Mouse (Mus musculus): Measurements from ENCODE around the gene Rnf144a. TPM values are rescaled to one million over a fixed set of nuclear protein-coding genes. Genes with fewer than 3 reads are reported as not detected.

Gene Rnf144a
- polyA plus RNA-seq, 1 experiment from 2014 or later, result 21.6 TPM

DNA sequence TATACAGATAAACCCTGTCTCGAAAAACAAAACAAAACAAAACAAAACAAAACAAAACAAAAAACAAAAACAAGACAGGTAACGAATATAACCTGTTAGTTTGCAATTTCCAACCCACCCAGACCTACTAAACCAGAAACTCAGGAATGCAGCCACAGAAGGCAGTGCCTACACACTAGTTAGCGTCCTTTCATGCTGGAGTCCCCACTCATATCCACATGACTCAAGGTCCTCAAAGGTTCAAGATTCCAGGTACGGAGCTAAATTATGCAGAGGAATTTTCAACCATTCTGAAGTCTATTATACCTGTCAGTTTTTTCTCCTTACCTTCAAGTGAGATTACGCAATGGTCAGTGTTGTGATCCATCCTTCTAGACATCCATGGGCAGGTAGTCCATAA is 70.6 kb downstream of the Rnf144a start:
- WGBS, result 93% methylated on average over 5 of the region's 5 CpGs
- Histone ChIP-seq H3K4me3 (ENCODE audit: low read length) (no peak overlapping the region), H3K4me2 (ENCODE audit: low read length) (no peak overlapping the region), H3K27me3 (replicated peaks; ENCODE audit: control insufficient read depth, insufficient read depth, low read length) (no peaks in the 10 kb centered on the region), H3K9me3 (ENCODE audit: control insufficient read depth, low read length) (no peaks in the 10 kb centered on the region), H3K27ac (ENCODE audit: low read depth, low read length) (no peak overlapping the region), H3K4me1 (ENCODE audit: control insufficient read depth, insufficient read depth, low read depth, low read length) (no peaks in the 10 kb centered on the region), H3K36me3 (ENCODE audit: control insufficient read depth, insufficient read depth, low read length) (no peaks in the 10 kb centered on the region), H3K9ac (ENCODE audit: low read depth, low read length) (no peak overlapping the region)
- ATAC-seq, result no peak

DNA sequence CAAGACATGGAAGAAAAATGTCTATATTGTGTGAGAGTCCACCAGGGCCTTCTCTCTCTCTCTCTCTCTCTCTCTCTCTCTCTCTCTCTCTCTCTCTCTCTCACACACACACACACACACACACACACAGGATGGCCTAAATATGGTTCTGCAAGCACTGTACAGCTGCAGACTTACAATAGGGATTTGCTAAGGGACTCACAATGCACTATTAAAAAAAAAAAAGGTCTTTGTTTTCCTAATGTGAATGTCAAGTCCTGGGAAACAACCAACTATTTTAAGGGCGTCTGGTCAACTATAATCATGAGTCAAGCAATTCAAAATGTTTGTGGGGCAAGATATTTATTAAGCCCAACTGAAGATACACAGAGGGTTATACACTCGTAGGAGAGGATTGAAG is 71.9 kb downstream of the Rnf144a start:
- ATAC-seq, result no peak
- no peaks in the 10 kb centered on the region for H3K4me1 ChIP-seq (ENCODE audit: control insufficient read depth, insufficient read depth, low read depth, low read length)
- no peak overlapping the region for H3K27ac ChIP-seq (ENCODE audit: low read depth, low read length)
- WGBS, result 70% methylated on average over 2 of the region's 2 CpGs
- no peaks in the 10 kb centered on the region for H3K36me3 ChIP-seq (ENCODE audit: control insufficient read depth, insufficient read depth, low read length)
- H3K27me3 ChIP-seq (replicated peaks; ENCODE audit: control insufficient read depth, insufficient read depth, low read length), result no peaks in the 10 kb centered on the region
- no peaks in the 10 kb centered on the region for H3K9me3 ChIP-seq (ENCODE audit: control insufficient read depth, low read length)
- no peak overlapping the region for H3K4me3 ChIP-seq (ENCODE audit: low read length)
- no peak overlapping the region for H3K9ac ChIP-seq (ENCODE audit: low read depth, low read length)
- no peak overlapping the region for H3K4me2 ChIP-seq (ENCODE audit: low read length)

DNA sequence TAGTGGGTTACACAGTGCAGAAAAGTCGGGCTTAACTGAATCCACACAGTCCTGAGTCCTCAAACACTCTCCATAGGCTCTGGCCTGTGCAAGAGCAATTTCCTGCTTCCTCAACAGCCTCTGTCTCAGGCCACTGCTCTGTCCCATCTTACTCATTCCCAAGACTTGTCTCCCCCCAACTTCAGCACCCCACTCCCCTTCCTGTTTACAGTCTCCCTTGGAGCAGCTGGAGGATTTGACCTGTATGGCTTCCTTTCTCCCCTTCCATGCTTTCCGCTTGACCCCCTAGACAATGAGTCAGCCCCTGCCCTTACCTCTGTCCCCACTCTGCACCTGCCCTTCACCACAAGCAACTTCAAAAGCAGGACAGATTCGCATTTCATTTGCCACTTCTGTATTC is 72.4 kb downstream of the Rnf144a start:
- Histone ChIP-seq H3K9ac (ENCODE audit: low read depth, low read length) (no peak overlapping the region), H3K4me3 (ENCODE audit: low read length) (no peak overlapping the region), H3K27me3 (replicated peaks; ENCODE audit: control insufficient read depth, insufficient read depth, low read length) (no peaks in the 10 kb centered on the region), H3K27ac (ENCODE audit: low read depth, low read length) (no peak overlapping the region), H3K4me2 (ENCODE audit: low read length) (no peak overlapping the region), H3K9me3 (ENCODE audit: control insufficient read depth, low read length) (no peaks in the 10 kb centered on the region), H3K36me3 (ENCODE audit: control insufficient read depth, insufficient read depth, low read length) (no peaks in the 10 kb centered on the region), H3K4me1 (ENCODE audit: control insufficient read depth, insufficient read depth, low read depth, low read length) (no peaks in the 10 kb centered on the region)
- 85% methylated on average over 3 of the region's 3 CpGs for WGBS
- ATAC-seq, result 0 out of 2 replicates have a peak, but pooled peaks have one; percentile 25

DNA sequence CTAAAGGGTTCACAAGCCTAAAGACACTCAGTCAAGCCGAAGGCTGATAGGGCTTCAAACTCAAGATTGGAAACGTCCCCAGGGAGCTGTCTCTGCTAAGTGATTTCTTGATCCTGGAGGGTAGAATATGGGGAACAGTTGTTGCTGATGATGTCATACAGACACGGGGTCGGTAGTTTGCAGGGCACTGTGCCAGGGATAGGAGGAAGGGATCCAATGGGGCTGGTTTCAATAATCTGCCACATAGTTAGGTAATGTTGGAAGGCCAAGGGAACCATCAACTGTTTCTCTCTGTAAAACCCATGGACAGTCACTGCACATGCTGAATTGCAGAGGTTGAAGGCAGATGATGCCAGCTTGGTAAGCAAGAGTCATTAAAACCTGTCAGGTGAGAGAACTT is 73.0 kb downstream of the Rnf144a start:
- Histone ChIP-seq H3K4me1 (ENCODE audit: control insufficient read depth, insufficient read depth, low read depth, low read length) (no peaks in the 10 kb centered on the region), H3K4me3 (ENCODE audit: low read length) (no peak overlapping the region), H3K9me3 (ENCODE audit: control insufficient read depth, low read length) (no peaks in the 10 kb centered on the region), H3K4me2 (ENCODE audit: low read length) (no peak overlapping the region), H3K27ac (ENCODE audit: low read depth, low read length) (no peak overlapping the region), H3K27me3 (replicated peaks; ENCODE audit: control insufficient read depth, insufficient read depth, low read length) (no peaks in the 10 kb centered on the region), H3K9ac (ENCODE audit: low read depth, low read length) (no peak overlapping the region), H3K36me3 (ENCODE audit: control insufficient read depth, insufficient read depth, low read length) (no peaks in the 10 kb centered on the region)
- ATAC-seq, result no peak
- 67% methylated on average over 4 of the region's 4 CpGs for WGBS

DNA sequence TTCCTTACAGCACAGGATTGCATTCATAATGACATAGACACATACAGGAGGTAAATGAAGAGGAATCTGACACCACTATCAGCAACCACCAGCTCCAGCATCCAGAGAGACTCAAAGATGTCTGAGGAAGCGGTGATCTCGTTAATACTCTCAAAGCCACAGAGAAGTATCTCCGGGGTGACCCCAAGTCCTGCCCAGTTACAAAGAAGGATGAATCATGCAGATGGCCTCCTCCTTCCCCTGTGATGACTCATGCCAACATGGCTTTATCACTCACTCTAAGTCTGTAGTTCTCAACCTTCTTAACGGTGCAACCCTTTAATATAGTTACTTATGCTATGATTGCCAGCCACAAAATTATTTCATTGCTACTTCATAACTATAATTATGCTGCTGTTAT is 74.4 kb downstream of the Rnf144a start:
- no peak overlapping the region for H3K4me3 ChIP-seq (ENCODE audit: low read length)
- no peaks in the 10 kb centered on the region for H3K36me3 ChIP-seq (ENCODE audit: control insufficient read depth, insufficient read depth, low read length)
- H3K27me3 ChIP-seq (replicated peaks; ENCODE audit: control insufficient read depth, insufficient read depth, low read length), result no peaks in the 10 kb centered on the region
- H3K9me3 ChIP-seq (ENCODE audit: control insufficient read depth, low read length), result no peaks in the 10 kb centered on the region
- no peak overlapping the region for H3K4me2 ChIP-seq (ENCODE audit: low read length)
- no peaks in the 10 kb centered on the region for H3K4me1 ChIP-seq (ENCODE audit: control insufficient read depth, insufficient read depth, low read depth, low read length)
- no peak overlapping the region for H3K9ac ChIP-seq (ENCODE audit: low read depth, low read length)
- 91% methylated on average over 4 of the region's 4 CpGs for WGBS
- no peak for ATAC-seq
- H3K27ac ChIP-seq (ENCODE audit: low read depth, low read length), result no peak overlapping the region

DNA sequence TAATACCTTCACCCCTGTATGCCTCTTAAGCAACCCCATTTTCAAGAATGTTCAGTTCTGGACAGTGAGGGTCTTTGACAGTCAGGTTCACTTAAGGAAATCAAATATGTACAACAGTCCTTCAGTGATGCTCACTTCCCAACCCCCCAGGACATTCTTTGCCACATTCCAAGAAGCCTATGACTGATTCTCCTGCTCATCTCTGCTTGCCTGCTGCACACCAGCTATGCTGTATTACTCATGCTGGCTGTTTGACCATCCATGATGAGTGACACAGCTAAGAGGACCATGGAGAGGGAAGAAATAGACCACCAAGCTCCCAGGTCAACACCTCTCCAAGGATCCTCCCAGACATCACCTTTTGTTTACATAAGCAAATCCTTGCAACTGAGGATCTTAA is 75.2 kb downstream of the Rnf144a start:
- no peak overlapping the region for H3K9ac ChIP-seq (ENCODE audit: low read depth, low read length)
- H3K27ac ChIP-seq (ENCODE audit: low read depth, low read length), result no peak overlapping the region
- H3K27me3 ChIP-seq (replicated peaks; ENCODE audit: control insufficient read depth, insufficient read depth, low read length), result no peaks in the 10 kb centered on the region
- H3K9me3 ChIP-seq (ENCODE audit: control insufficient read depth, low read length), result no peaks in the 10 kb centered on the region
- no peak for ATAC-seq
- no peaks in the 10 kb centered on the region for H3K36me3 ChIP-seq (ENCODE audit: control insufficient read depth, insufficient read depth, low read length)
- H3K4me1 ChIP-seq (ENCODE audit: control insufficient read depth, insufficient read depth, low read depth, low read length), result no peaks in the 10 kb centered on the region
- no peak overlapping the region for H3K4me3 ChIP-seq (ENCODE audit: low read length)
- H3K4me2 ChIP-seq (ENCODE audit: low read length), result no peak overlapping the region

DNA sequence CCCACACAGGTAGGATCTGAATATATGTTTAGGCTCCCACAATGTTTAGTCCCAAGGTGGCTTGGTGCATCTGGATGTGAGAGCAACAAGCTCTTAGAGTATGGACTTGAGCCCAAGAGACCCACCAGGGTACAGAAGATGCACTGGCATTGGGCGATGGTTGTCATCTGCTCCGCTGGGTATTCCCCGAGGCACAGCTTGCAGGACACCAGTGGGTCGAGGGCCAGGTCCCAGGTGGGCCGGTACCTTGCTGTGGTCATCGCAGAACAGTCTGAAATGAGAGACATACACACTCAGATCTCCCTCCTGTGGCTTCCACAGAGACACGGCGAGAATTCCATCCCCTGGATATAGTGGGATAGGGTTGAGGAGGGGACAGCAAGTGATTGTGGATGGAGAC is 75.9 kb downstream of the Rnf144a start:
- no peaks in the 10 kb centered on the region for H3K9me3 ChIP-seq (ENCODE audit: control insufficient read depth, low read length)
- no peak overlapping the region for H3K4me3 ChIP-seq (ENCODE audit: low read length)
- no peaks in the 10 kb centered on the region for H3K36me3 ChIP-seq (ENCODE audit: control insufficient read depth, insufficient read depth, low read length)
- no peaks in the 10 kb centered on the region for H3K4me1 ChIP-seq (ENCODE audit: control insufficient read depth, insufficient read depth, low read depth, low read length)
- ATAC-seq, result 0 out of 2 replicates have a peak, but pooled peaks have one; percentile 19
- H3K27ac ChIP-seq (ENCODE audit: low read depth, low read length), result no peak overlapping the region
- 97% methylated on average over 8 of the region's 8 CpGs for WGBS
- no peaks in the 10 kb centered on the region for H3K27me3 ChIP-seq (replicated peaks; ENCODE audit: control insufficient read depth, insufficient read depth, low read length)
- no peak overlapping the region for H3K4me2 ChIP-seq (ENCODE audit: low read length)
- no peak overlapping the region for H3K9ac ChIP-seq (ENCODE audit: low read depth, low read length)

DNA sequence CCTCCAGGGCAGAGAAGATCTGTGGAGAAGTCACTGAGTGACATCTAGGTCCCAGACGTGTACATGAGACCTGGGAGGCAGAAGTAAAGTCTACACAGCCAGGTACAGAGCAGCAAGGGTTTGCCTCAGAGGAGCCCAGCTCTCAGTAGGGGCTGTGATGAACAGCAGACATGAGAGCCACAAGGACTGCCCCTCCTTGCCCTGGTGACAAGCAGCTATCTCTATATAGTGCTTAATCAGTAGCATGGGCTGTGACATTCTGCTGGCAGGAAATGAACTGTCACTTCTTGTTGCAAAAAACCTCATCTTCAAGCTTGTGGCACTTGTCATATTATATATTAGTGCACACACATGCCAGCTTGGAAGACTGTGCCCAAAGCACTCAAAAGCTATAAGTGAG is 81.4 kb downstream of the Rnf144a start:
- H3K27ac ChIP-seq (ENCODE audit: low read depth, low read length), result no peak overlapping the region
- no peaks in the 10 kb centered on the region for H3K27me3 ChIP-seq (replicated peaks; ENCODE audit: control insufficient read depth, insufficient read depth, low read length)
- H3K9ac ChIP-seq (ENCODE audit: low read depth, low read length), result no peak overlapping the region
- H3K4me1 ChIP-seq (ENCODE audit: control insufficient read depth, insufficient read depth, low read depth, low read length), result peaks cover 2% of the 10 kb centered on the region
- WGBS, result 83% methylated on average over 1 of the region's 1 CpGs
- no peak overlapping the region for H3K4me3 ChIP-seq (ENCODE audit: low read length)
- H3K4me2 ChIP-seq (ENCODE audit: low read length), result no peak overlapping the region
- H3K36me3 ChIP-seq (ENCODE audit: control insufficient read depth, insufficient read depth, low read length), result no peaks in the 10 kb centered on the region
- 0 out of 2 replicates have a peak, but pooled peaks have one; percentile 25 for ATAC-seq
- H3K9me3 ChIP-seq (ENCODE audit: control insufficient read depth, low read length), result no peaks in the 10 kb centered on the region

DNA sequence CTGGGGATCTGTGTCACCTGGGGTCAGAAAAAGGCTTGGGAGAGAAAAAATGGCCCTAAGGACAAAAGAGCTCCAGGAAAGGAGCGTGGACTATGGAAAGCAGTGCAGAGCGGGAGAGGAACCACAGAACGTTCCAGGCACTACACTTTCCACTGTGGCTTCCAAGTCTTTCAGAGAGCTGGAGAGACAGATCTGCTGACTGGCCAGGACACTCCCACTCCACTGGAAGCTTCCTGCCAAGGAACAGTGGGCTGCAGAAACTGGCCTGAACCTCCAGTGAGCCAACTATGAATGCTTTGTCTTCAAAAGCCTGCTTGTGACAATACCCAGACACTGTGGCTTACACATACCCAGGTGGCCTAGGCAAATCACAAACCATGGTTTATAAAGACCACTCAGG is 84.0 kb downstream of the Rnf144a start:
- WGBS, result 72% methylated on average over 3 of the region's 3 CpGs
- peak; percentile 35; the same call in 1 of the 2 replicates for ATAC-seq
- Histone ChIP-seq H3K36me3 (ENCODE audit: control insufficient read depth, insufficient read depth, low read length) (peaks cover 5% of the 10 kb centered on the region; the same call in 1 of the 2 replicates), H3K9me3 (ENCODE audit: control insufficient read depth, low read length) (no peaks in the 10 kb centered on the region), H3K27ac (ENCODE audit: low read depth, low read length) (no peak overlapping the region), H3K4me3 (ENCODE audit: low read length) (no peak overlapping the region), H3K4me2 (ENCODE audit: low read length) (no peak overlapping the region), H3K9ac (ENCODE audit: low read depth, low read length) (no peak overlapping the region), H3K4me1 (ENCODE audit: control insufficient read depth, insufficient read depth, low read depth, low read length) (peaks cover 2% of the 10 kb centered on the region), H3K27me3 (replicated peaks; ENCODE audit: control insufficient read depth, insufficient read depth, low read length) (no peaks in the 10 kb centered on the region)

DNA sequence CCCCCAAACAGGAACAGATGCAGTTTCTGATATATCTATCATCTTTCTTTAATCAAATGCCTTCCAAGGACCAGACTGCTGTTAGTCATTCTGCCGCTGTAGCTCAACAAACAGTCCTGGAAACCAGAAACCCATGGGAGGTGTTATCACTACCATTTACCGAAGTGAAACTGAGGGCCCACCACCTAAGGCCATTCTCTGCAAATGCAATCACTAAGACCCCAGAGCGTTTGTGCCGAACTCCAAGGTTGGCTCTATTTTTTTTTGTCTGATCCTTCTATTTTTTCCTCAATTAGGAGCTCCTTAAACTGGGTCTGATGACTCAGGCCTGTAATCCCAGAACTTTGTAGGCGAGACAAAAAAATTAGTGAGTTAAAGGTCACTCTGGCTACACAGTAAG is 85.3 kb downstream of the Rnf144a start:
- Histone ChIP-seq H3K4me2 (ENCODE audit: low read length) (no peak overlapping the region), H3K9ac (ENCODE audit: low read depth, low read length) (no peak overlapping the region), H3K36me3 (ENCODE audit: control insufficient read depth, insufficient read depth, low read length) (peaks cover 6% of the 10 kb centered on the region; the same call in 1 of the 2 replicates), H3K4me3 (ENCODE audit: low read length) (no peak overlapping the region), H3K27me3 (replicated peaks; ENCODE audit: control insufficient read depth, insufficient read depth, low read length) (no peaks in the 10 kb centered on the region), H3K4me1 (ENCODE audit: control insufficient read depth, insufficient read depth, low read depth, low read length) (peaks cover 2% of the 10 kb centered on the region), H3K9me3 (ENCODE audit: control insufficient read depth, low read length) (no peaks in the 10 kb centered on the region), H3K27ac (ENCODE audit: low read depth, low read length) (no peak overlapping the region)
- ATAC-seq, result no peak
- WGBS, result 77% methylated on average over 5 of the region's 5 CpGs

All from hindbrain, embryonic 16.5 days (tissue).